Mouse (Mus musculus) heart, postnatal 0 days (tissue): ENCODE results near the gene Cep350.

Source experiments
- CTCF ChIP-seq: IDR thresholded peaks from 2 replicates; pipeline ENCODE4 v1.5.1; 2016; ENCODE audit warnings: antibody characterized with exemption, control low read depth, low read depth
- EP300 ChIP-seq: IDR thresholded peaks from 2 replicates; pipeline ENCODE4 v1.6.1; 2016; ENCODE audit warnings: antibody characterized with exemption, low read depth

DNA sequence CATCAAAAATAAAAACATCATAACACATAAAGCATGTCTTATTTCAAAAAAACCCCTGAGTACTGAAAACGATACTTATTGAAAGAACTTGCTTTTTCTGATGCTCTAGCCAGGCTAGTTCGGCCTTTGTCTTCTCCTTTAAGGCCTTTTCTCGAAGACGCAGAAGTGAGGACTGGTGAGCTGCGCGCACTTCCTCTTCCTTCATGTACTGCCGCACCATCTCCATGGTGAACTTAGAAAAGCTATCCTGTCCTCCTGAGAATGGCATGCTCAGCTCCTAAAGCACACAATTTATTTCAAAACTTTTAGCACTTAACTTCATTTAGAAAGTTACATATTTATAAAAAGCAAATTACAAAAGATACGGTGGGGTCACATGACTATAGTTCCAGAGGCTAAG lies 71.7 kb downstream of the Cep350 start:
- no peak for TF ChIP-seq CTCF
- no peak for TF ChIP-seq EP300
